Mouse (Mus musculus) erythroblast, embryonic 14.5 days (primary cell): ENCODE measurements around the gene Paxip1.

Source experiments
- GATA1 ChIP-seq: IDR thresholded peaks from 2 replicates; pipeline ENCODE4 v1.6.1; 2012; ENCODE audit warnings: low read length, inconsistent platforms, mixed read lengths
- TAL1 ChIP-seq: IDR thresholded peaks from 3 replicates; pipeline ENCODE4 v1.6.1; 2012; ENCODE audit warnings: low read length, inconsistent platforms, mixed read lengths

DNA sequence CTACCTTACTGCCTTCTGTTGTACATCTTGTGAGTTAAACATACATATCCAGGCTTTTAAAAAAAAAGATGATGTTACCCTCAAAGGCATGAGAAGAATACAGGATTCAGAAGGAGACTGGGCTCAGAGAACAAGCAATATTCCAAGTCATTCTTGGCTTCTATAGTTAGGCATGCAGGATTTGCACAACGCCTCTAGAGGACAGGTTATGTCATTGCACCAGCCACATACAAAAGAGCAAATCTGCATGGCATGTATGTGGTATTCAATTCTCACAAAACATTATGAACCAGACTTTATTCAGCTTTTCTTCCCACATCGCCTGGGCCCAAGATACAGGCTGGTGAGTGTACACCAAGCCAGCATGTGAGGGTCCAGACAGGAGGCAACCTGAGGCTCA is 67.0 kb downstream of the Paxip1 start:
- TF ChIP-seq GATA1 (no peak), TAL1 (no peak)
